Mouse (Mus musculus) forebrain, embryonic 13.5 days (tissue): ENCODE measurements at regions not wholly inside any gene's neighbourhood (a gene's known extent, or its start where the extent isn't known, plus 50 kb on each side); places are given as distances from the start of the nearest gene placed in this dataset.

Experiments
- ATAC-seq: fragments of 200-750 bp; cut with Nextera tagmentation; 2 replicates; pipeline ENCODE4 v1.8.0; 2017
- H3K27ac ChIP-seq: fragments of 300-500 bp; sonication (generic); 2 replicates; pipeline ENCODE4 v1.5.1; 2015; ENCODE audit warnings: inconsistent platforms, mild to moderate bottlenecking, moderate library complexity
- H3K27me3 ChIP-seq: fragments of 300-500 bp; sonication (generic); 2 replicates; pipeline ENCODE4 v1.6.1; 2015; ENCODE audit warnings: mild to moderate bottlenecking, inconsistent platforms
- H3K36me3 ChIP-seq: fragments of 300-500 bp; sonication (generic); 2 replicates; pipeline ENCODE4 v1.6.1; 2015; ENCODE audit warnings: mild to moderate bottlenecking, inconsistent platforms; ENCODE audit not compliant: poor library complexity, severe bottlenecking
- H3K4me1 ChIP-seq: fragments of 300-500 bp; sonication (generic); 2 replicates; pipeline ENCODE4 v1.6.1; 2015; ENCODE audit warnings: inconsistent platforms
- H3K4me2 ChIP-seq: fragments of 300-500 bp; sonication (generic); 2 replicates; pipeline ENCODE4 v1.6.1; 2015; ENCODE audit warnings: inconsistent platforms, mild to moderate bottlenecking, moderate library complexity
- H3K4me3 ChIP-seq: fragments of 300-500 bp; sonication (generic); 2 replicates; pipeline ENCODE4 v1.5.1; 2015; ENCODE audit warnings: mild to moderate bottlenecking, inconsistent platforms
- H3K9ac ChIP-seq: fragments of 300-500 bp; sonication (generic); 2 replicates; pipeline ENCODE4 v1.6.1; 2015; ENCODE audit warnings: mild to moderate bottlenecking, inconsistent platforms
- H3K9me3 ChIP-seq: fragments of 300-500 bp; sonication (generic); replicated peaks from 2 replicates; pipeline ENCODE4 v1.6.1; 2016; ENCODE audit warnings: inconsistent platforms
- WGBS: fragments of 180-500 bp; shearing (Covaris S2); methylation state at CpG from one replicate; pipeline ENCODE4 v1.1.7; 2015; 5-methylcytosine and 5-hydroxymethylcytosine counted together

GRCm38 (mm10) chrX:133505683-133506082, 183.1 kb downstream of the Pcdh19 start:
- Histone ChIP-seq H3K27me3 (no peaks in the 10 kb centered on the region), H3K9me3 (no peaks in the 10 kb centered on the region), H3K4me1 (no peaks in the 10 kb centered on the region), H3K4me2 (no peak overlapping the region), H3K4me3 (no peak overlapping the region), H3K36me3 (no peaks in the 10 kb centered on the region), H3K27ac (no peak overlapping the region), H3K9ac (no peak overlapping the region)
- WGBS: 28% methylated on average over 3 of the region's 3 CpGs
- ATAC-seq: peak; percentile 65; the same call in 1 of the 2 replicates

- WGBS: 89% methylated on average over 1 of the region's 1 CpGs
- Histone ChIP-seq H3K9ac (no peak overlapping the region), H3K4me2 (no peak overlapping the region), H3K4me1 (no peaks in the 10 kb centered on the region), H3K9me3 (no peaks in the 10 kb centered on the region), H3K36me3 (no peaks in the 10 kb centered on the region), H3K4me3 (no peak overlapping the region), H3K27me3 (no peaks in the 10 kb centered on the region), H3K27ac (no peak overlapping the region)
- ATAC-seq: no peak
Observed at GRCm38 (mm10) chrX:133461867-133462266, 226.9 kb downstream of the Pcdh19 start.

GRCm38 (mm10) chrX:133447417-133447816, 241.4 kb downstream of the Pcdh19 start:
- Histone ChIP-seq H3K27ac (no peak overlapping the region), H3K27me3 (no peaks in the 10 kb centered on the region), H3K4me3 (no peak overlapping the region), H3K9ac (no peak overlapping the region), H3K4me2 (no peak overlapping the region), H3K4me1 (no peaks in the 10 kb centered on the region), H3K9me3 (no peaks in the 10 kb centered on the region), H3K36me3 (no peaks in the 10 kb centered on the region)
- no peak for ATAC-seq

GRCm38 (mm10) chrX:133402446-133402845, 286.3 kb downstream of the Pcdh19 start:
- no peak overlapping the region for H3K4me2 ChIP-seq
- H3K27me3 ChIP-seq: peaks cover 2% of the 10 kb centered on the region; the same call in 1 of the 2 replicates
- H3K36me3 ChIP-seq: no peaks in the 10 kb centered on the region
- no peaks in the 10 kb centered on the region for H3K9me3 ChIP-seq
- WGBS: 81% methylated on average over 3 of the region's 3 CpGs
- ATAC-seq: peak; percentile 50; the same call in 1 of the 2 replicates
- no peak overlapping the region for H3K4me3 ChIP-seq
- H3K9ac ChIP-seq: no peak overlapping the region
- H3K4me1 ChIP-seq: no peaks in the 10 kb centered on the region
- no peak overlapping the region for H3K27ac ChIP-seq

- Histone ChIP-seq H3K4me2 (no peak overlapping the region), H3K27me3 (no peaks in the 10 kb centered on the region), H3K27ac (no peak overlapping the region), H3K9ac (no peak overlapping the region), H3K4me1 (no peaks in the 10 kb centered on the region), H3K36me3 (no peaks in the 10 kb centered on the region), H3K9me3 (no peaks in the 10 kb centered on the region), H3K4me3 (no peak overlapping the region)
- peak; percentile 27; the same call in 1 of the 2 replicates for ATAC-seq
Observed at GRCm38 (mm10) chrX:133387791-133388190, 301.0 kb downstream of the Pcdh19 start.

- Histone ChIP-seq H3K4me3 (no peak overlapping the region), H3K9me3 (no peaks in the 10 kb centered on the region), H3K36me3 (no peaks in the 10 kb centered on the region), H3K27ac (no peak overlapping the region), H3K9ac (no peak overlapping the region), H3K27me3 (no peaks in the 10 kb centered on the region), H3K4me2 (no peak overlapping the region), H3K4me1 (no peaks in the 10 kb centered on the region)
- WGBS: 24% methylated on average over 1 of the region's 1 CpGs
- ATAC-seq: no peak
Observed at GRCm38 (mm10) chrX:133373960-133374359, 314.8 kb downstream of the Pcdh19 start.

- no peak for ATAC-seq
Observed at GRCm38 (mm10) chrX:133373047-133373446, 315.7 kb downstream of the Pcdh19 start.

GRCm38 (mm10) chrX:133372411-133372810, 316.4 kb downstream of the Pcdh19 start:
- no peak overlapping the region for H3K4me2 ChIP-seq
- no peaks in the 10 kb centered on the region for H3K4me1 ChIP-seq
- H3K4me3 ChIP-seq: no peak overlapping the region
- no peak overlapping the region for H3K9ac ChIP-seq
- no peaks in the 10 kb centered on the region for H3K36me3 ChIP-seq
- H3K9me3 ChIP-seq: no peaks in the 10 kb centered on the region
- WGBS: 80% methylated on average over 1 of the region's 1 CpGs
- ATAC-seq: no peak
- no peaks in the 10 kb centered on the region for H3K27me3 ChIP-seq
- H3K27ac ChIP-seq: no peak overlapping the region

More at GRCm38 (mm10) chrX:133373047-133373446, 315.7 kb downstream of the Pcdh19 start:
- Histone ChIP-seq H3K4me1 (no peaks in the 10 kb centered on the region), H3K9me3 (no peaks in the 10 kb centered on the region), H3K36me3 (no peaks in the 10 kb centered on the region), H3K9ac (no peak overlapping the region), H3K27ac (no peak overlapping the region), H3K4me2 (no peak overlapping the region), H3K27me3 (no peaks in the 10 kb centered on the region), H3K4me3 (no peak overlapping the region)
- WGBS: 16% methylated on average over 2 of the region's 2 CpGs

GRCm38 (mm10) chrX:133360739-133361138, 328.0 kb downstream of the Pcdh19 start:
- Histone ChIP-seq H3K27me3 (no peaks in the 10 kb centered on the region), H3K4me1 (no peaks in the 10 kb centered on the region), H3K9me3 (no peaks in the 10 kb centered on the region), H3K36me3 (no peaks in the 10 kb centered on the region), H3K9ac (no peak overlapping the region), H3K4me2 (no peak overlapping the region), H3K27ac (no peak overlapping the region), H3K4me3 (no peak overlapping the region)
- ATAC-seq: no peak
- 73% methylated on average over 1 of the region's 1 CpGs for WGBS
